Mouse (Mus musculus) forelimb bud, embryonic 11.5 days (tissue): ENCODE data around the gene Olfr62.

Experiments
- DNase-seq: peaks from one replicate; pipeline ENCODE4 v3.0.0-alpha.2; 2012; ENCODE audit warnings: low read depth, low spot score

The Olfr62 gene

DNA sequence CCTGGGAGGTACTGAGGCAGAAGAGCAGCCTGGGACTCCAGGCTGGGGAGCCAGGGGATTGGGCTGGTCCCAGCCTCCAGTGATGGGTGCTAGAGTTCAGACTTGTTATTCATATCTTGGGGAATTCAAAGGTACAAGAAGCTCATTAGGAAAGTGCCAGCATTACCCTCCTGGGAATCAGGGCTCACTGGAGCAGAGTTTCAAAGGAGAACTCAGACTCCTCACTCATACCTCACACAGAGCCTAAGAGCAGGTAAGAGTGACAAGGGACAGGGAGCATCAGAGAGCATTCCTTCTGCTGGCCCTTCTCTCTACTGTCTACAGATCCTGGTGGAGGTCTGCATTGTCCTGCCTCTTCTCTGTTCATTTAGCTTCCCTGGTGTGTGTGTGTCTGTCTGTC lies at the start of gene Olfr62:
Gene Olfr62, plus strand, starts transcription at position 301 of the 400 bp plus-strand sequence.
- no peak for DNase-seq

DNA sequence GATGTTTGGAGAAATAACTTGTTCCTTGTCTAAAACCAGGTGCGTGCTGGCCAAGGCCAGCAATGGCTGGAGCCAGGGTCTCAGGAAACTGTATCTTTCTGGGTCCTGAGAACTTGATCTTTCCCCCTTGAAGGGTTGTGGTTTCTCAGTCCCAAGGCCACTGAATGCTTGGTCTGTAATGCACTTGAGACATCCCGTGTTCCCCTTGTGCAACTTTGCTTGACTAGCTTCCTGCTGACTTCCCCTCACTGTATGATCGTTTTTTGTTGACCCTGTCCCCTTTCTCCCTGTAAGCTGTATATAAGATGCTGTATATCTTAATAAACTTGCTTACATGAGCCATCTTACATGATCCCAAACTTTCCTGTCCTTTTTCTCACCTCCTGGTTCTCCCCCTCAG lies 48.9 kb upstream of the Olfr62 start:
- DNase-seq, result no peak

DNA sequence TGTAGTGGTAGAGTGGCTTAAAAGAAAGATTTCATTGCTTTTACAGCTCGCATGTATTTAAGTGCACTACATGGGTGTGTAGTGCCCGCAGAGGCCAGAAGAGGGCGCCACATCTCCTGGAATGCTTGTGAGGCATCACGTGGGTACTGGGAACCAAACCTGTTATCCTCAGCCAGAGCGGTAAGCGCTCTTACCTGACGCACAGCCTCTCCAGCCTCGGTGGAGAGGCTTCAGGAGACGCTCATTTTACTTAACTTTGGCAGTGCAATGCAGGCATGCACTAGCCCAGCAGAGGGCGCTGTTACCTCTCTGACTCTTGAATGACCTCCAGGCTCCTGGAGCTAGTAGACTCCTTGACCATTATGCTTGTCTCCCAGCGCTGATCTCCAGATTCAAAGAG lies 46.1 kb upstream of the Olfr62 start:
- DNase-seq, result peak; percentile 21

DNA sequence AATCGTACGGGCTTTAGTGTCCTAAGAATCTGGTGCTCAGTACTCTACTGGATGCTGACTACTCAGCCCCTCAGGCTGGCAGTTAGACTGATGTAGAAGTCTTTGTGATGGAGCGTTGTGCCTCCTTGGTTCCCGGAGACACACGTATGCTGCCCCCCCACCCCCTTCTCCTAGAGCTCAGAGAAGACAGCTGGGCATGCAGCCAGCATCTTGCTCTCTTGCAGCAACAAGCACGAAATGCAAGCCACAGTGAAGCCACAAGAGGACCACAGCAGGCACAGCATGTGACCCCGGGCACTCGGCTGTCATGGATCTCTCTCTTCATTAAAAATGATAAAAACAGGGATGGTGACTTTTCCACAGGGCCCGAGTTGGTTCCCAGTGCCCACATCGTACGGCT lies 43.3 kb upstream of the Olfr62 start:
- no peak for DNase-seq

DNA sequence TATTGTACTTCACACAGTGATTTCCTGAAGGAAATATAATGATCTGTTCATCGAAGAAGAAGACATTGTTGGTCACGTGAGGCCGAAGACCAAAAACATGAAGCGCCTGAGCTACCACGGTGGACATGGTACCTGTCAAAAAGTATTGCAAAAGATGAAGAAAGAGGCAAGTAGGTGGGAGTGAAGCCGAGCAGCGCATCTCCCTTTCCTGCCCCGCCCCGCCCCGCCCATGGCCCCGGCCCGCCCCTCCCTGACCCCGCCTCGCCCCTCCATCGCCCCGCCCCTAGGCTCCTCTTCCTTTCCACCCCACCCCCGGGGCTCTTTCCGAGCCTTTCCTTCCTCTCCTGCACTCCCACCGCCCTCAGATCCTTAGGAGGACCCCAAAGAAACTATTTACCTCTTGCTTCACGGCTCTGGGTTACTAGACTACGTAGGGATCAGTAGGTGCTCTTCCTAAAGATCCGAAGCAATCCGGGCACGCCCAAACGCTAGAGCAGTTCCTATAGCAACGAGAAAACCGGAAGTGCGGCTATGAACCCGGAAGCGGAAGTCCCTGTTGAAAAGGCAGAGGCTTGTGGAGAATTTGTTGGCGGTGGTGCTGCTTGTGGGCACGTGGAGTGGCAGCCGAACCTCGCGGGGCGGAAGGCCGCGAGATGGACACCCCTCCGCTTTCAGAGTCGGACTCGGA lies 38.3 kb upstream of the Olfr62 start, which contains the start of the genes Cfap57 and Ebna1bp2:
Gene Cfap57, minus strand, starts transcription at position 499 of the 688 bp plus-strand sequence.
Gene Ebna1bp2, plus strand, starts transcription at position 521 of the 688 bp plus-strand sequence.
- peak; percentile 95 for DNase-seq

DNA sequence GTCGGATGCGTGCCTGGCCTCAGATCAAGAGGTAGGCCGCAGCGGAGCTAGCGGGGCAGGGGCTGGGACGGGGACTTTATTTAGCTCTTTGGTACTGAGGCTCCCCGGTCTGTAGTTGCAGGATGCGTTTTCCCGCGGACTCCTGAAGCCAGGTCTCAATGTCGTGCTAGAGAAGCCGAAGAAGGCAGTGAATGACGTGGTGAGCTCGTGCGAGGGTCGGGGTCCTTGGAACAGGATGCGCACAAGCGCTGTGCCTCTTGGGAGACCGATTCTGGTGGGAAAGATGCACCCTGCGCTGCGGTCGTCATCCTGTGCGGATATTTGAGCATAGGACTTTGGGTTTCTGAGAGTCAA lies 37.8 kb upstream of the Olfr62 start:
- DNase-seq, result no peak

DNA sequence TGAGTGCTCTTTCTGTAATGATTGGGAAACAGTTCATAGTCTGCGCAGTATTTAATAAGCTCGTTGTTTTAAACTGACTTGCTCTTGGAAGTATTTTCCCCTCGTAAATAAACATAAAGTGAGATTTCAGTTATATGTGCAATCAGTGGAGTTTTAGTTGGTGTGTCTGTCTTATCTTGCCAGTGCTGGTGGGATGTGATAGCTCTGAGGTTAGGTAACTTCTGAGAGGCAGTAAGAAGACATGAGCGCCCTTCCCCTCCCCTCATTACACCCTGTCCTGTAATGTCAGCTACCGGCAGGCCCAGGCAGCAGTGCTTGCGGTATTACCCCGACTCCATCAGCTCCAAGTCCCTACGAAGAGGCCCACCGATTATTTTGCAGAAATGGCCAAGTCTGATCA lies 37.0 kb upstream of the Olfr62 start:
- no peak for DNase-seq

DNA sequence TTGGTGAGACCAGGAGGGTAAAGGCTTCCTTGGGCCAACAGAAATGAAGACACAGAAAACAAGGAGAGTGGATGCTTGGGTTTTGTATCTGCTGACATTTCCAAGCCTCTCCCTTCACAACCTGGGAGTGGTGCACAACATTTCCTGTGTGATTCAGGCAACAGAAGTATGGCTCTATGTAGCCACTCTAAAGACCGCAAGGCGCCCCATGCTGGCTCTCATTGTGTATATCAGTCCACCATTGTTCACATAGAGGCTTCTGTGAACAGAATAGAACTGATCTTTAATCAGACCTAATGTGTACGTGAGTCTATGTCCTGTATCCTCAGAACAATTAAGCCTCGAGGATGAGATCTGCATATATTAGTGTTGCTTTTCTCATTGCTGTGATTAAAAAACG lies 28.5 kb upstream of the Olfr62 start:
- DNase-seq, result no peak

DNA sequence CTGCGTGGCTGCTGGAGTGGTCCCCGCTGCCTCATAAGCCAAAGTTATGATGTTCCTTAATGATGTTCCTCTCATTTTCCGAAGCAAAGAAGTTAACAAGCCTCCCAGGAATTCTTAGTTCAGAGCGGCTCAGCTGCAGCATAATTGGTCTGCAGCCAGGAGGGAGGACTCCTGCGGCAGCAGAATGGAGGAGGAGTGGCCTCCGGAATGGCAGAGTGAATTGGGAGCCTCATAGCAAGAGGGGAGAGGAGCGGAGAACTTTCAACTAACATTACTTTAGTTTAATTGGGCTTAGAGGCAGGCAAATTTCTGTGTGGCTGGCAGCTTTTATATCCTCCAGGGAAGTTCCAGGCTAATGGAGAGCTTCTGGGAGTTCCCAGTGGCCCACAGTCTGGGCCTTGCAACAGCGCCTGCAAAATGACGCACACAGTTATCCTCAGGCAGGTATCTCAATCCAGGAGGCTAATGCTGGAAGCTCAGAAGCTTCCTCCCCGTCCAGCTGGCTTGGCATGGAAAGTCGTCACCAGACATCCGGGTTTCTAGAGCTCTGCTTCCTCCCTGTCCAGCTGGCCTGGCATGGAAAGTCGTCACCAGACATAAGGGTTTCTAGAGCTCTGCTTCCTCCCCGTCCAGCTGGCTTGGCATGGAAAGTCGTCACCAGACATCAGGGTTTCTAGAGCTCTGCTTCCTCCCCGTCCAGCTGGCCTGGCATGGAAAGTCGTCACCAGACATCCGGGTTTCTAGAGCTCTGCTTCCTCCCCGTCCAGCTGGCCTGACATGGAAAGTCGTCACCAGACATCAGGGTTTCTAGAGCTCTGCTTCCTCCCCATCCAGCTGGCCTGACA lies 16.2 kb upstream of the Olfr62 start:
- peak; percentile 39 for DNase-seq

DNA sequence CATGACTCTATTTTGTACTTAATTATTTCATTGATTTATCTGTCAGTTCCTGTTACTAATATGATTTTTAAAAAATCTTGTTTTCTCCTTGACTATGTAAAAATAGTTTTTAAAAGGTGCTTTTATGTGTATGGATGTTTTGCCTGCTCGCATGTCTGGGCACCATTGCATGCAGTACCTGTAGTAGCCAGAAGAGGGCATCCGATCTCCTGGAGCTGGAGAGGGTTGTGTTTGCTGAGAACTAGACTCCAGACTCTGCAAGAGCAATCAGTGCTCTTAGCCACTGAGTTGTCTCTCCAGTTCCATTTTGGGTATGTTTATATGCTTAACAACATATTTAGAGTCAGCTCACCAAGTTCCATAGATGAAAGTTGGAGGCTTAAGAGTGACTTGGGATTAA lies 13.5 kb upstream of the Olfr62 start:
- peak; percentile 78 for DNase-seq

DNA sequence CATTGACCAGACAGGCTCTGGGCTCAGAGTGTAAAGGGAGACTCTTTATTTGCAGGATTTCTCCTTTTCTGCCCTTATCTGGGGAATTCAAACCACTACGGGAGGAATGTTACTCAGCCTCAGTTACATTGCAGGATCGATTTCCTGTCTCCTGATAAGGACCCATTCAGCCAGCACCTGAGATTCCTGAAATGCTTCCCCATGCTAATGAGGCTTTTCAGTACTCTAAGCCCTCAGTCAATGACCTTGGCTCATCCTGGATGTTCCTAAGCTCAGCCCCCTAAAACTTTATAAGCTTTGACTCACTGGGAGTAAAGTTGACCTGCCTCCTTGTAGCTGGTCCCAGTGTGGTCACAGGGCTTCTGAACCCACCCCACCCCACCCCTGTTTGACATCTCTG lies 28.3 kb downstream of the Olfr62 start:
- DNase-seq, result no peak

DNA sequence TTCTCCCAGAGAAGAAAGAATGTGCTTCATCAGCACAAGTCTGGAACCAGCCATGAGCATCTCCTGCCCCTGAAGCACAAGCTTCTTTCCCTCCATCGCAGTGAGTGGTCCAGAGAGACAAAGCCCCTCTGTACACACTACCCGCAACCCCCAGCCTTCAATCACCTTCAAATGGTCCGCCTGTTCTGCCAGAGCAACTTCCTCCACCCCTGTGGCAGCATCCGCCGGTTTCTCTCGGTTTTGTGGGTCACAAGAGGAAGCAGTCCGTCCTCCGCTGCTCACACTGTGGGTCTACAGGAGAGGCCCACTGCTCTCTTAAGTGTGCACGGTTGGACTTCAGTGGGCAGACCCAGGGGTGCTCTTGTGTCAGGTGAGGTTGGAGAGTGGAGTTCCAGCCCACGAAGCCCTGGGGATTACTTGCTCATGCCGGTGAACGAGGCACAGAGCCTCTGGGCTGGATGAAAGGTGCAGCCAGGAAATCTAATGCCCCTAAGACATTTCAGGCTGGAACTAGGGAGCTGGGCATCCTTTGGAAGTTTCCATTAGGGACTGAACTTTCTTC lies 33.7 kb downstream of the Olfr62 start, which contains the start of gene Olfr1342:
Gene Olfr1342, minus strand, starts transcription at position 345 of the 562 bp plus-strand sequence.
- no peak for DNase-seq

DNA sequence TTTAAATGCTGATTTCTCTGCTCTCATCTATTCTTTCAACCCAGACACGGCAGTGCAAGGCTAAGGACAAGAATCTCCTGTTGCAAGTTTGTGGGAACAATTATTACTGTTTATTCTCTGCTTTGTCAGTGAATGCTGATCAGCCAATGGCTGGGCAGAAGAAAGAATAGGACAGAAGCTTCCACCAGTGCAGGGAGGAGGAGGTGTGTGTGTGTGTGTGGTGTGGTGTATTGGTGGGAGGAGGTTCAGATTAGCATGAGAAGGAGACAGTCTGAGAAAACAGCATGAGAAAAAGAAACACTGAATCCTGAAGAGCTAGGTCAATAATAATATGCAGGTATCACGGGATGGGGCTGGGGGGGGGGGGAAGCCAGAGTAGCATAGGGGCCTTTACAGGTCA lies 35.1 kb downstream of the Olfr62 start:
- DNase-seq, result no peak

DNA sequence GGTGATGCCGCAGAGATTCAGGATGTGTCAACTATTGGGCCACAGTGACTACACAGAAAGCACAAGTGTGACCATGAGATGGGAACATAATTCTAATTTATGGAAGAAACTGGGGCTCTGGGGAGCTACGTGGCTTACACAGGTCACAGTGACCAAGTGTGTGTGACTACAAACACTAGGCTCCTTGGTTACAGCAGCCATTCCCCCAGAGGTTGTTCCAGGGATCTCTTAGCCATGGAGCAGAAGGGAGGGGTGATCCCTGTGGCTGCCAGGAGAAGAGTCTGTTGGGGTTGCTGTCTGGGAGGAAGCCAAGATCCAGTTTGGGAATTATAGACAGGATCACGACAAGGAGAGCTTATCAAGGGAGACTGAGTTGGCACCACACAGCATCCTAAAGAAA lies 44.5 kb downstream of the Olfr62 start, which contains the start of gene Olfr1341:
Gene Olfr1341, plus strand, starts transcription at position 301 of the 400 bp plus-strand sequence.
- no peak for DNase-seq

DNA sequence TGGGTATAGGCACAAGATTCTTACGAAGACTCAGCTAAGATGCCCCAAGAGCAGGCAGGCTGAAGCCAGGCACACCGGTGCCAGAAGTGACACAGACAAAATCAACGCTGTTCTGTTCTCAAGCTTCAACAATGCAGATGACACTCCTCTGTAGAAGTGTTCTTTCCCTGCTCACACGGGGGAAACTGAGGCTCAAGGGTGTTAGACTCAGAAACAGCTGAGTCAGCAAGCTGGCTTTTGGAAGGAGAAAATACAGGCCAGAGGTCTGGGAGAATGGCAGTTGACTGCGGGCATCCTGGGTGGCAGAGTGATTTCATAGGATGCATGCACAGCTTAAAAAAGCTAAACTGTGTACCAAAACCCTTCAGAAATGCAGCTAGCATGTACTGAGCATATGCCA lies 49.3 kb downstream of the Olfr62 start:
- no peak for DNase-seq

DNA sequence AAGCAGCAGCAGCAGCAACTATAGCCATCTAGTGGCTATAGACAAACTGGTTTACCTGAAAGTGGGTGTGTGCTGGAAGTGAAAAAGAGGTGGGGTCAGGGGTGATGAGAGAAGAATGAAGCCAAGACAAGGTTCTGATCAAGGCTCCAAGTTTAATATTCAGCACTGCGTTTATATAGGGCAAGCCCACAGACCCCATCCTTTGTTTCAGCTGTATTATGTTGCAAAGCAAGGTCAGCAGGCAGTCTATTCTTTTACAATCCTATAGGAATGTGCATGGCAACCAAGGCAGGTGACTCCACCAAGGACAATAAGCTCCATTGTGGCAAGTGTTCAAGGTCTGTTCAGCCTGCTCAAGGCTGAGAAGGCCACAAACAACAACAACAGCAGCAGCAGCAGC lies 52.9 kb downstream of the Olfr62 start:
- DNase-seq, result no peak
